Mouse (Mus musculus): ENCODE data around the gene Cfd.
A peak's percentile ranks its signal among the peaks of the same experiment; 100 is the strongest.

The Cfd gene

DNA sequence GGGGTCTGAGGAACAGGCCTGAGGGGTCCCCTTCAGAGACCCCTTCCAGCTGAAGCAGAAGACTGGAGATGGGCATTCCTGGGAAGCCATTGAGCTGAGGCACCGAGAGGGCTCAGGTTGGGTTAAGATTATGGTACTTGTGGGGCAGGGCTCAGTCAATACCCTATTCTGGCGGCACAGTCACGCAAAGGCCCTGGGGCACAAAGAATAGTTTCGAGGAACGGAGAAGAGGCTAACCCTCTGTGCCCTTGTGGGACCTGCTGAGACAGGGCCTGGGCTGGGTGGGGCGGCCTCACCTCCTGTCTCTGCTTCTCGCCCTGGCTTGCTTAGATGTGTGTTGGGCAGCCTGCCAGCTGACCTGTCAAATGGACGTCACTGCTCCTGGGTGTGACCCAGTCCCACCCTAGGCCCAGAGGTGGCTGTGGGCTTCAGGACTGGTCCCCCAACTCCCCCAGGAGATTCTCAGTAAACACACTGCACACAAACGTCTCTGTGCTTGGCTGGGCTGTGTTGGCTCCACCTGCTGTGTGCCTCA, 42.6 kb downstream of the Cfd start:
- no peak for DNase-seq (ENCODE audit: low read depth, low spot score)

DNA sequence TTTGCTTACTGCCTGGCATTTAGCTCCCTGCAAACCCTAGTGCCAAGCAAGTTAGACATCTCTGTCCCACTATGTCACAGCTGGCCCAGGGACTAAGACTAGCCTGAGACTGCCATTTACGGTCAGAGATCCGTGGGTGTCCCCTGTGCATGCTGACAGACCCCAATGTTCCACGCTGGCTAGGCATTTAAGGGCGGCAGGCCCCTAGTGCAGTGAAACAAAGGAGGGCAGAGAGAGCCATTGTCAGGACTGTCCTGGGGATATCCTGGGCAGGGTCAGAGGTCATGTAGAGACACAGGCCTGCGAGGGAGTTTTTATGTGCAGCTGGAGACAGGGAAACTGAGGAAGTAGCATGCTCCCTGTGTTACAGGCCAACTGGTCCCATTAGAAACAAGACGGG, 43.2 kb downstream of the Cfd start:
- no peak for DNase-seq (ENCODE audit: low read depth, low spot score)

GRCm38 (mm10) chr10:79934272-79934721, 43.6 kb downstream of the Cfd start:
- DNase-seq (ENCODE audit: low read depth, low spot score): peak; percentile 83

DNA sequence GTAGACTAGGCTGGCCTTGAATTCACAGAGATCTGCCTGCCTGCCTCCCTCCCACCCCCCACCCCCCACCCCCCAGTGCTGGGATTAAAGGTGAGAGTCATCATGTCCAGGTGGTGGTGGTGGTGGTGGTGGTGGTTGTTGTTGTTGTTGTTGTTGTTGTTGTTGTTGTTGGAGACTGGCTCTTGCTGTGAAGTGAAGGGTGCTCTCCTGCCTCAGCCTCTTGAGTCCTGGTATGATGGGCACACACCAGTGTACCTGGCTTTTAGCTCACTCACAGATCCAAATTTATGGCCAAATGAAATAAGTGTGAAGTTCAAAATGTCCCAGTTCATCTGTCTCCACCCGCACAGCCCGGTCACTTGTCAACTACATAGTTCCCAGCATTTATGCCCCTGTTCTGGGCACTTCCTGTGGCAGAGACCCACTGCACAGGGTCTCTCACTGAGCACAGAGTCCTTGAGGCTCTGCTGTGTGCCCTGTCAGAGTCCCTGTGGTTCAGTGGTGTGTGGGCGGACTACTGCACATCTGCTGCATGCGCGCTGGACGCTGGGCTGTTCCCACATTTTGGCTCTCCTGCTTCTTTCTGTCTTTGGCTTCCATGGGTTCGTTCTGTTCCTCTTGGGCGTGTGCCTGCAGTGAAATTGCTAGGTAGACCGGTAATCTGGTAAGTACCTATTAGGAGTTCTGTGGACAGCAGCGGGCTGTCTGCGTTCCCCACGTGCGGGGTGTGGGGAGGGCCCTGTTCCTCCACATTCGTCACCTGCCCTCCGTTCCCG, 44.3 kb downstream of the Cfd start:
- DNase-seq (ENCODE audit: low read depth, low spot score): no peak

GRCm38 (mm10) chr10:79936284-79936910, 45.7 kb downstream of the Cfd start:
- no peak for DNase-seq (ENCODE audit: low read depth, low spot score)

GRCm38 (mm10) chr10:79936911-79937441, 46.3 kb downstream of the Cfd start:
- DNase-seq (ENCODE audit: low read depth, low spot score): peak; percentile 66

- DNase-seq (ENCODE audit: low read depth, low spot score): no peak
Observed at GRCm38 (mm10) chr10:79937775-79938526, 47.3 kb downstream of the Cfd start.

DNA sequence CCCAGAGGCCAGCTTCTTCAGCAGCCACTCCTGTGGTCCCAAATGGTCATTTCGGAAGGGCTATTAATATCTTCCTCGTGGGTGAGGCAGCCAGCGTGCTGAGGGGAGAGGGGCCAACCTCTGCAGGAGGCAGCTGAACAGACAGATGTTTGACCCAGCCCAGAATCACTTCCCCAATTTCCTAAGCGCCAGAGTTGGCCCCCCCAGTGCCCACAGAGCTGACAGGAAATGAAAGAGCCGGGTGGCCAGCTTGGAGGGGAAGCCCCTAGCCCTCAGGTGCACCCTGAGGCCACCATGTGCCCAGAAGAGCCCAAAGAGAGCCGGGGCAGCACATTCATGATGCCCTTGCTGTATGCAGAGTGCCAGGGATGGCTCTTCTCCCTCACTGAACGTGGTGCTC, 50.1 kb downstream of the Cfd start:
- no peak for DNase-seq (ENCODE audit: low read depth, low spot score)

Measured in brain, adult 2 months (tissue).